Comparison of ENCODE assay signal across 26 mouse cellular contexts in genomic region chr2:62076512-62076911, GRCm38 (mm10). TPM values are rescaled to one million over a fixed set of nuclear protein-coding genes. Genes with fewer than 3 reads are reported as not detected.
"Had no signal": no experiment of that assay in that cellular context is flagged by ENCODE, and none has a peak within 500 bp of the region (broad histone marks: within the 10 kb centered on the region; RNA-seq: fewer than 3 reads in every experiment).

No protein-coding gene starts in this region.

- H3K9ac ChIP-seq: heart, embryonic 12.5 days; hindbrain, embryonic 12.5 days; hindbrain, embryonic 14.5 days; intestine, embryonic 15.5 days; limb, embryonic 12.5 days had no signal

- DNase-seq: gastrocnemius, adult 2 months; gastrocnemius, postnatal 10 days; gastrocnemius, postnatal 25 days; heart, adult 18-20 months; heart, postnatal 10 days; heart, postnatal 4 days; kidney, adult 18-20 months; kidney, adult 8-10 months; kidney, postnatal 10 days; kidney, postnatal 25 days; kidney, postnatal 4 days; liver had no signal

- H3K4me3 ChIP-seq: gastrocnemius, adult 2 months; heart, embryonic 10.5 days; heart, embryonic 12.5 days; hindbrain, embryonic 10.5 days; hindbrain, embryonic 12.5 days; intestine, embryonic 15.5 days; layer of hippocampus, adult 2 months; left cerebral cortex, adult 2 months; limb, embryonic 10.5 days; limb, embryonic 12.5 days had no signal

- H3K9me3 ChIP-seq: heart, embryonic 10.5 days; heart, embryonic 12.5 days; hindbrain, embryonic 10.5 days; hindbrain, embryonic 12.5 days; intestine, embryonic 15.5 days; limb, embryonic 10.5 days; limb, embryonic 12.5 days had no signal

- H3K27ac ChIP-seq: gastrocnemius, adult 2 months; heart, embryonic 10.5 days; hindbrain, embryonic 10.5 days; hindbrain, embryonic 12.5 days; hindbrain, embryonic 14.5 days; intestine, embryonic 15.5 days; layer of hippocampus, adult 2 months; left cerebral cortex, adult 2 months; limb, embryonic 10.5 days; limb, embryonic 12.5 days had no signal

- H3K36me3 ChIP-seq: heart, embryonic 10.5 days; heart, embryonic 12.5 days; hindbrain, embryonic 10.5 days; hindbrain, embryonic 12.5 days; intestine, embryonic 15.5 days; limb, embryonic 10.5 days; limb, embryonic 12.5 days had no signal

- H3K4me2 ChIP-seq: heart, embryonic 12.5 days; hindbrain, embryonic 12.5 days; hindbrain, embryonic 14.5 days; intestine, embryonic 15.5 days; limb, embryonic 12.5 days; liver, embryonic 11.5 days had no signal

- ATAC-seq: hindbrain, embryonic 16.5 days; inflammation-experienced regulatory T-cells, adult 6 months; intestine, embryonic 15.5 days; intestine, postnatal 0 days had no signal

- H3K27me3 ChIP-seq: heart, embryonic 12.5 days; hindbrain, embryonic 12.5 days; intestine, embryonic 15.5 days; limb, embryonic 12.5 days had no signal

- H3K4me1 ChIP-seq: heart, embryonic 10.5 days; heart, embryonic 12.5 days; hindbrain, embryonic 10.5 days; hindbrain, embryonic 12.5 days; intestine, embryonic 15.5 days; limb, embryonic 10.5 days; limb, embryonic 12.5 days had no signal

RNA-seq across cellular contexts. Expression of gene Slc4a10, which starts 30.2 kb away (rescaled TPM):
- polyA plus RNA-seq: limb, embryonic 10.5 days; limb, embryonic 12.5 days had no signal
